Mouse (Mus musculus): ENCODE measurements around the gene Ptpn22.

DNA sequence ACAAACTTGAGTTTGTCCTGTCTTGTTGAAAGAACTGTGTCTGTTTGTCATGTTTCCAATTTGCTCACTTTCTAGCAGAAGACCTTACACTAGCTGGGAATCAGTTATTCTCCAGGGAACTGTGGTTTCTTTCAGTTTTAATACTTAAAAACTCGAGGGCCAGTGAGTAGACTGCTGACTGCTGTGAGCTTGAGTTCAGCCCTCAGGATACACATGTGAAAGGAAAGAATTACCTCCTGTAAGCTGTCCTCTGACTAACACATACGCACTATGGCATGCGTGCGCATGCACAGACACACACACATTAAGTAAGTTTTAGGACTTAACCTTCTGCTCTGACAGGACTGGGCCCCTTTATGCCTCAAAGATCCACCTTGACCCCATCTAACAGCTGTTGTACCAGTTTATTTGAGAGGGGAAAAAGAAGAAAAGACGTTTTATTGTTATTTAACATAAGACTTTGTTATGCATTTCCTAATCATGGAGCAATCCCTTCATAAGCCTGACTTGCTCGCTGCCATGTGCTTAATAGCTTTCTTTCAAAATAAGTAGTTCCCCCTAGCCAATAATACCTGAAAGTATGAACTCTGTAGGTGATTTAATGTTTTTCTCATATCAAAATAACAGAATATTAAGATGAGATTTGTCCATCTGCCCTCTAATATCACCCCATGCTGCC, 24.2 kb upstream of the Ptpn22 start:
- TF ChIP-seq CTCF (IDR thresholded peaks at IDR 0.05; ENCODE audit: borderline replicate concordance, extremely low read depth, insufficient read depth, insufficient read length) (no peak), POLR2A (IDR thresholded peaks at IDR 0.05; ENCODE audit: borderline replicate concordance, extremely low read depth, insufficient read depth, insufficient read length, poor library complexity, severe bottlenecking) (no peak)
